Mouse (Mus musculus): Measurements from ENCODE around the gene Rcbtb1. TPM values are rescaled to one million over a fixed set of nuclear protein-coding genes. Genes with fewer than 3 reads are reported as not detected.

The Rcbtb1 gene
- total RNA-seq (2014; fragmentation: Nextera tagmentation) (7.0 and 9.4 TPM in 2 replicates), total RNA-seq (2017) (10.6 and 12.0 TPM in 2 replicates), polyA plus RNA-seq (2012) (1.3 and 1.8 TPM in 2 replicates)

DNA sequence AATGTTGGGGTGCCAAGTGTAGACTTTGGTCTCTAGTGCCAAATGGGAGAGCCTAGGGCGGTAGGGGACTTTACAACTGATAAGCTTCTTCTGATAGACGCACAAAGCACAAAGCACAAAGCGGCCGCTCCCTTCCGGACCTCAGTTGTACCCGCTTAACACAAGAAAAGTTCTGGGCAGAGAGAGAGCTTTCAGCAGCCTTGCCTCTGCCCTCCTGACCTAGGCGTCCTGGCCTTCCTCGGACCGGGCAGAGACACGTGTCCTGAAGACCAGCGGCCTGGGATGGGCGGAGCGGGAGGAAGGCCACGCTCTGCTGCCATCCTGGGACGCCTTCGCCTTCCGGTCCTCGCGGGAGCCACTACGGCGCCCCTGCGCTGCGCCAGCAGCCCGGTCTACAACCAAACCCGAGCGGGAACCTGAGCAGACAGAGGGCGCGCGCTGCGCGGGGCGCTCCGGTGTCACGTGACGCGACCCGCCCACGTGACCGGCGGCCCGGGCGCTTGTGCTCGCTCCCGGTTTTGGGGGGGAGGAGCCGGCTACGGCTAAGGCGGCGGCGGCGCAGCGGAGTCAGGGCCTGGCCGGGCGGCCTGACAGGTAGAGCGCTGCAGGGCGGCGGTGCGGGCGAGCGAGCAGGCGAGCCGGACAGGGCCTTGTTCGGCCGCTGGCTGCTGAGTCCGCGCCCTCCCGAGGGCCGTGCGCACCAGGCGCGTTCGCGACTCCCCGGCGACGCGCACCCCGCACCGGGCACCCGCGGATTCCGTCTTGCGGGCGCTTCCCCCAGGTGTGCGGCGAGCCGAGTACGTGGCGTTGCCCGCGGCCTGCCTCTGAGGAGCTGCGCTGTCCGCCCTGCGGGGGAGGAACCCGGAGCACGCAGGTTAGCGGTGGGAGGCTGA is at the start of gene Rcbtb1:
Rcbtb1 (plus strand) TSS at position 499 of the 893 bp plus-strand sequence.
- Histone ChIP-seq H3K36me3 (replicated peaks) (no peaks in the 10 kb centered on the region), H3K27me3 (ENCODE audit: insufficient read depth, low read length) (peaks cover 2% of the 10 kb centered on the region; the same call in 1 of the 2 replicates), H3K4me3 (ENCODE audit: low read depth, low read length) (peak within 1 kb of the TSS; percentile 81), H3K9me3 (replicated peaks) (peaks cover 6% of the 10 kb centered on the region; the same call in 1 of the 2 replicates), H3K4me1 (ENCODE audit: insufficient read depth, low read depth, low read length) (peaks cover 4% of the 10 kb centered on the region)
- peak; percentile 62 for DNase-seq (ENCODE audit: low spot score)
- ATAC-seq (ENCODE audit: extremely low read depth, insufficient number of reproducible peaks, low FRiP score, poor library complexity, severe bottlenecking), result peak; percentile 68
- no peak for TF ChIP-seq POLR2AphosphoS5 (IDR thresholded peaks at IDR 0.05; ENCODE audit: insufficient replicate concordance, low read depth, low read length)
- TF ChIP-seq GATA2 (IDR thresholded peaks at IDR 0.05; ENCODE audit: borderline replicate concordance, low read depth, low read length), result no peak
- TF ChIP-seq CTCF (IDR thresholded peaks at IDR 0.05; ENCODE audit: low read depth, low read length), result no peak
- TF ChIP-seq TAL1 (conservative IDR thresholded peaks at IDR 0.05; ENCODE audit: low read depth, low read length), result no peak
- no peak for TF ChIP-seq GATA1 (IDR thresholded peaks at IDR 0.05; ENCODE audit: borderline replicate concordance, low read length)

DNA sequence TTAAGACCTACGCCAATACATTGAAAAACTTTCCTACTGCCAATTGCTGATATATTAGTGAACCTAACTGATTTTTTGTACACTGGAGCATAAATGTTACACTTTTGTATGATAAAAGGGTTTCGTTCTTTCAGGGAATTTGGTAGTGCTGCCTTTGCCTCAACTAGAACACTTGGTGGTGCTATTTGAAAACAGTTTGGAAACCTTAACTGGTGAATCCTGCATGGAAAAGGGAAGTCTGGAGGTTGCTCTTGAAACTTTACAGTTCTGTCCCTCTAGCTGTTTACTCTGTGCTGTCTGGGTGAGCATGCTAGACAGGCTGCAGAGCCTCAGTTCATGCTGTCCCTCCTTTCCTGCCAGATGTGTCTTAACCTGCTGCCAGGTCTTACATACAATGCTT is 45.4 kb upstream of the Rcbtb1 start:
- Histone ChIP-seq H3K36me3 (replicated peaks) (no peaks in the 10 kb centered on the region), H3K4me3 (ENCODE audit: low read depth, low read length) (no peak overlapping the region), H3K4me1 (ENCODE audit: insufficient read depth, low read depth, low read length) (no peaks in the 10 kb centered on the region), H3K27me3 (ENCODE audit: insufficient read depth, low read length) (no peaks in the 10 kb centered on the region), H3K9me3 (replicated peaks) (no peaks in the 10 kb centered on the region)
- no peak for ATAC-seq (ENCODE audit: extremely low read depth, insufficient number of reproducible peaks, low FRiP score, poor library complexity, severe bottlenecking)
- TF ChIP-seq GATA2 (IDR thresholded peaks at IDR 0.05; ENCODE audit: borderline replicate concordance, low read depth, low read length) (no peak), CTCF (IDR thresholded peaks at IDR 0.05; ENCODE audit: low read depth, low read length) (no peak), TAL1 (conservative IDR thresholded peaks at IDR 0.05; ENCODE audit: low read depth, low read length) (no peak), POLR2AphosphoS5 (IDR thresholded peaks at IDR 0.05; ENCODE audit: insufficient replicate concordance, low read depth, low read length) (no peak), GATA1 (IDR thresholded peaks at IDR 0.05; ENCODE audit: borderline replicate concordance, low read length) (no peak)
- DNase-seq (ENCODE audit: low spot score), result no peak

DNA sequence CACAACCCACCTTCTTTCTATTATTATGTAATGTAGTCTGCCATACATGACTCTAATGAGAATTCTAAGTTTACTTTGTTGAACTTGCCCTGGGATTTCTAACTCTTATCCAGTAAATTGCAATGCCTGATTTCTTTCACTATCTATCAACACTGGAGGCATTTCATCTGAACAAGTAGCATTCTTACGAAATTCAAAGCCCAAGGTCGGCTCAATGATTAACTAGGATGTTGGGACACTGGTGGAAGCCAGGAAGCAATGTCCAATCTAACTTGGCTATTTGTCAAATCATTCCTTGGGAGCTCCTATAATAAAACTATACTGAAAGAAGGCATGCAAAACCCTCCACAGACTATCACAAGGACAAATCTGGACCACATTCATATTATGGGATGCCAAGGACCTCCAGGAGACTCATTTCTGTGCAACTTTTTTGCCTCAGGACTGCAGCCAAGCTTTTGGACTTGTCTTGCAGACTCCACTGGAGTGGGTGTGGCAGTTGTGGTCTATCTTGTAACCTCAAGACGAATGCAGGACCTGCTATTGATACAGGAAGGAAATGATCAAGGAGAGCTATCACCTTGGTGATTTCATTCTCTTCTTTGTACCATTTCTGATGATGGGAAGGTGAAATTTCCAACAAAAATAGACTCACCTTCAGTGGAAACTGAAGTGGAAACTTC is 43.9 kb upstream of the Rcbtb1 start:
- no peak for TF ChIP-seq CTCF (IDR thresholded peaks at IDR 0.05; ENCODE audit: low read depth, low read length)
- no peak for TF ChIP-seq TAL1 (conservative IDR thresholded peaks at IDR 0.05; ENCODE audit: low read depth, low read length)
- TF ChIP-seq POLR2AphosphoS5 (IDR thresholded peaks at IDR 0.05; ENCODE audit: insufficient replicate concordance, low read depth, low read length), result no peak
- TF ChIP-seq GATA2 (IDR thresholded peaks at IDR 0.05; ENCODE audit: borderline replicate concordance, low read depth, low read length), result no peak
- TF ChIP-seq GATA1 (IDR thresholded peaks at IDR 0.05; ENCODE audit: borderline replicate concordance, low read length), result no peak
- ATAC-seq (ENCODE audit: extremely low read depth, insufficient number of reproducible peaks, low FRiP score, poor library complexity, severe bottlenecking) (no peak), DNase-seq (ENCODE audit: low spot score) (no peak)
- no peaks in the 10 kb centered on the region for H3K4me1 ChIP-seq (ENCODE audit: insufficient read depth, low read depth, low read length)
- H3K36me3 ChIP-seq (replicated peaks), result no peaks in the 10 kb centered on the region
- H3K4me3 ChIP-seq (ENCODE audit: low read depth, low read length), result no peak overlapping the region
- no peaks in the 10 kb centered on the region for H3K9me3 ChIP-seq (replicated peaks)
- H3K27me3 ChIP-seq (ENCODE audit: insufficient read depth, low read length), result no peaks in the 10 kb centered on the region

GRCm38 (mm10) chr14:59178649-59179048 is 22.4 kb upstream of the Rcbtb1 start, which contains the start of gene Gm5142:
Gm5142 (minus strand) TSS chr14:59178749.
- no peaks in the 10 kb centered on the region for H3K27me3 ChIP-seq (ENCODE audit: insufficient read depth, low read length)

GRCm38 (mm10) chr14:59182732-59183131 is 18.3 kb upstream of the Rcbtb1 start:
- H3K4me1 ChIP-seq (ENCODE audit: insufficient read depth, low read depth, low read length), result no peaks in the 10 kb centered on the region
- no peaks in the 10 kb centered on the region for H3K9me3 ChIP-seq (replicated peaks)
- H3K27me3 ChIP-seq (ENCODE audit: insufficient read depth, low read length), result peaks cover 2% of the 10 kb centered on the region; the same call in 1 of the 2 replicates
- H3K36me3 ChIP-seq (replicated peaks), result no peaks in the 10 kb centered on the region
- no peak for DNase-seq (ENCODE audit: low spot score)
- no peak for ATAC-seq (ENCODE audit: extremely low read depth, insufficient number of reproducible peaks, low FRiP score, poor library complexity, severe bottlenecking)
- no peak overlapping the region for H3K4me3 ChIP-seq (ENCODE audit: low read depth, low read length)
- TF ChIP-seq POLR2AphosphoS5 (IDR thresholded peaks at IDR 0.05; ENCODE audit: insufficient replicate concordance, low read depth, low read length), result no peak
- no peak for TF ChIP-seq GATA1 (IDR thresholded peaks at IDR 0.05; ENCODE audit: borderline replicate concordance, low read length)
- no peak for TF ChIP-seq TAL1 (conservative IDR thresholded peaks at IDR 0.05; ENCODE audit: low read depth, low read length)
- TF ChIP-seq GATA2 (IDR thresholded peaks at IDR 0.05; ENCODE audit: borderline replicate concordance, low read depth, low read length), result no peak
- TF ChIP-seq CTCF (IDR thresholded peaks at IDR 0.05; ENCODE audit: low read depth, low read length), result no peak

More at GRCm38 (mm10) chr14:59178649-59179048, 22.4 kb upstream of the Rcbtb1 start, which contains the start of gene Gm5142:
- H3K36me3 ChIP-seq (replicated peaks), result no peaks in the 10 kb centered on the region
- no peaks in the 10 kb centered on the region for H3K9me3 ChIP-seq (replicated peaks)
- TF ChIP-seq TAL1 (conservative IDR thresholded peaks at IDR 0.05; ENCODE audit: low read depth, low read length) (no peak), CTCF (IDR thresholded peaks at IDR 0.05; ENCODE audit: low read depth, low read length) (no peak), POLR2AphosphoS5 (IDR thresholded peaks at IDR 0.05; ENCODE audit: insufficient replicate concordance, low read depth, low read length) (no peak), GATA2 (IDR thresholded peaks at IDR 0.05; ENCODE audit: borderline replicate concordance, low read depth, low read length) (no peak), GATA1 (IDR thresholded peaks at IDR 0.05; ENCODE audit: borderline replicate concordance, low read length) (no peak)
- no peak within 1 kb of the TSS for H3K4me3 ChIP-seq (ENCODE audit: low read depth, low read length)
- DNase-seq (ENCODE audit: low spot score), result no peak
- no peak for ATAC-seq (ENCODE audit: extremely low read depth, insufficient number of reproducible peaks, low FRiP score, poor library complexity, severe bottlenecking)
- no peaks in the 10 kb centered on the region for H3K4me1 ChIP-seq (ENCODE audit: insufficient read depth, low read depth, low read length)
